14 mouse cellular contexts compared by ENCODE assay signal in the genomic region with DNA sequence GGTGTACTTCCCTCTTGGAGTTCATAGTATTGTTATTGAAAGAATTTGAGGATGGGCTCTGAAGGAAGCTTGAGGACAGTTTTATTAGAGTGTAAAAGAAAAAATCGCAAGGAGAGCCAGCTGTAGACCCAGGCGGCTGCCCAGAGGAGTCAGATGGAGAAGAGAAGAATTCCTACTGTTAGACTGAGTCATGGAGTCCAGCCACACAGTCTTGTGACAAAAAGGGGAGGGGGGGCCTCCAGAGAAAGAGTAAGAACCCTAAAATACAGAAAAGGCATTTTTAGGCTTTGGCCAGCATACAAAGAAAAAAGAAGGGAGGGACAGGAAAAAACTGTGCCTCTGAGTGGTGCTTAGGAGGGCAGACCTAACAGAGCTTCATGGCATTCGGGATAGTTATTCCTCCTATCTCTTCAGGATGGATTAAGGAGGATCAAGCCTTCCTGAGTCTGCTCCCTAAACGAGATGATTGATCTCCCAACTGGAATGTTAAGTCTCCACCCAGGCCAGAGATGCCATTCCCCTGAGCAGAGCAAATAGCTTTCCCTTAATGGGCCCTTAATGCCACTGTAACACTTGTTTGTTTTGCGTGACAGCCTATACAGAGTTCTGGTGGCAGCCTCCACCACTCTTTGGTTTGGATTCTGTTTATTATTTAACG. TPM values are rescaled to one million over a fixed set of nuclear protein-coding genes. Genes with fewer than 3 reads are reported as not detected.
A peak's percentile ranks its signal among the peaks of the same experiment; 100 is the strongest.
DNase-seq lines count a peak whose midpoint lies in the region; ATAC-seq and TF ChIP-seq lines count a peak whose summit lies in the region.
"Had no signal": no experiment of that assay in that cellular context is flagged by ENCODE, and none has a peak within 500 bp of the region (broad histone marks: within the 10 kb centered on the region; RNA-seq: fewer than 3 reads in every experiment).

No protein-coding gene starts in this region.

- TF ChIP-seq EP300 in liver, postnatal 0 days (IDR thresholded peaks at IDR 0.05; ENCODE audit: low read depth), result no peak

- H3K27ac ChIP-seq in liver, postnatal 0 days (ENCODE audit: low read depth), result no peak overlapping the region
- H3K27ac ChIP-seq in liver, embryonic 12.5 days, result no peak overlapping the region
- H3K27ac ChIP-seq in intestine, embryonic 14.5 days (ENCODE audit: low read depth), result no peak overlapping the region
- peak overlapping the region; percentile 70 for H3K27ac ChIP-seq in kidney, embryonic 16.5 days (ENCODE audit: low read length)
- H3K27ac ChIP-seq in stomach, embryonic 15.5 days, result peak overlapping the region; percentile 33; the same call in 1 of the 2 replicates
- H3K27ac ChIP-seq in neural tube, embryonic 15.5 days (replicated peaks), result no peak overlapping the region
- H3K27ac ChIP-seq: gastrocnemius, adult 2 months; limb, embryonic 12.5 days; midbrain, embryonic 12.5 days had no signal

- H3K9me3 ChIP-seq in liver, postnatal 0 days (ENCODE audit: low read length), result no peaks in the 10 kb centered on the region
- H3K9me3 ChIP-seq in liver, embryonic 12.5 days (replicated peaks), result no peaks in the 10 kb centered on the region
- no peaks in the 10 kb centered on the region for H3K9me3 ChIP-seq in intestine, embryonic 14.5 days (ENCODE audit: control insufficient read depth, low read length)
- no peaks in the 10 kb centered on the region for H3K9me3 ChIP-seq in kidney, embryonic 16.5 days (ENCODE audit: low read length)
- H3K9me3 ChIP-seq in stomach, embryonic 15.5 days, result no peaks in the 10 kb centered on the region
- H3K9me3 ChIP-seq in neural tube, embryonic 15.5 days (replicated peaks), result no peaks in the 10 kb centered on the region
- H3K9me3 ChIP-seq: limb, embryonic 12.5 days; midbrain, embryonic 12.5 days had no signal

- no peak for TF ChIP-seq CTCF in liver, postnatal 0 days (IDR thresholded peaks at IDR 0.05; ENCODE audit: low read depth)

- no peak overlapping the region for H3K4me2 ChIP-seq in liver, postnatal 0 days (ENCODE audit: low read depth, low read length)
- no peak overlapping the region for H3K4me2 ChIP-seq in liver, embryonic 12.5 days
- no peak overlapping the region for H3K4me2 ChIP-seq in intestine, embryonic 14.5 days (ENCODE audit: low read length)
- H3K4me2 ChIP-seq in kidney, embryonic 16.5 days (replicated peaks; ENCODE audit: low read depth, low read length), result 0 out of 2 replicates have a peak overlapping the region, but pooled peaks have one; percentile 12
- no peak overlapping the region for H3K4me2 ChIP-seq in stomach, embryonic 15.5 days
- no peak overlapping the region for H3K4me2 ChIP-seq in neural tube, embryonic 15.5 days
- H3K4me2 ChIP-seq: limb, embryonic 12.5 days; midbrain, embryonic 12.5 days had no signal

- 0 out of 2 replicates have a peak, but pooled peaks cover 2% of the 10 kb centered on the region for H3K4me1 ChIP-seq in liver, postnatal 0 days (ENCODE audit: insufficient read depth)
- peaks cover 3% of the 10 kb centered on the region; the same call in 1 of the 2 replicates for H3K4me1 ChIP-seq in liver, embryonic 12.5 days
- peaks cover 3% of the 10 kb centered on the region; the same call in 1 of the 2 replicates for H3K4me1 ChIP-seq in intestine, embryonic 14.5 days (replicated peaks; ENCODE audit: control insufficient read depth, insufficient read depth, low read length)
- H3K4me1 ChIP-seq in kidney, embryonic 16.5 days (ENCODE audit: insufficient read depth, low read length), result peaks cover 28% of the 10 kb centered on the region
- 0 out of 2 replicates have a peak, but pooled peaks cover 3% of the 10 kb centered on the region for H3K4me1 ChIP-seq in stomach, embryonic 15.5 days
- H3K4me1 ChIP-seq in neural tube, embryonic 15.5 days, result peaks cover 5% of the 10 kb centered on the region

- DNase-seq in liver, postnatal 0 days, result no peak
- DNase-seq in intestine, embryonic 14.5 days (ENCODE audit: low spot score), result no peak
- DNase-seq in adrenal gland, postnatal 10 days, result no peak
- DNase-seq: adrenal gland, adult 8-10 months; cerebellum, adult 18-20 months; gastrocnemius, adult 2 months; thymus, postnatal 4 days had no signal

- H3K27me3 ChIP-seq in liver, postnatal 0 days (ENCODE audit: insufficient read depth, low read length), result no peaks in the 10 kb centered on the region
- peaks cover 5% of the 10 kb centered on the region for H3K27me3 ChIP-seq in liver, embryonic 12.5 days (replicated peaks)
- no peaks in the 10 kb centered on the region for H3K27me3 ChIP-seq in intestine, embryonic 14.5 days (replicated peaks; ENCODE audit: control insufficient read depth, insufficient read depth, low read length)
- no peaks in the 10 kb centered on the region for H3K27me3 ChIP-seq in kidney, embryonic 16.5 days (ENCODE audit: insufficient read depth, low read length)
- H3K27me3 ChIP-seq in stomach, embryonic 15.5 days (replicated peaks), result no peaks in the 10 kb centered on the region
- no peaks in the 10 kb centered on the region for H3K27me3 ChIP-seq in neural tube, embryonic 15.5 days (replicated peaks)
- H3K27me3 ChIP-seq: limb, embryonic 12.5 days; midbrain, embryonic 12.5 days had no signal

- WGBS in liver, postnatal 0 days (ENCODE audit: insufficient replicate concordance), result 47% methylated on average over 6 of the region's 6 CpGs
- 42% methylated on average over 6 of the region's 6 CpGs for WGBS in liver, embryonic 12.5 days (ENCODE audit: insufficient replicate concordance)
- WGBS in intestine, embryonic 14.5 days, result 27% methylated on average over 6 of the region's 6 CpGs
- 23% methylated on average over 6 of the region's 6 CpGs for WGBS in kidney, embryonic 16.5 days
- 27% methylated on average over 6 of the region's 6 CpGs for WGBS in stomach, embryonic 15.5 days
- WGBS in neural tube, embryonic 15.5 days, result 36% methylated on average over 6 of the region's 6 CpGs

- H3K4me3 ChIP-seq in liver, postnatal 0 days (ENCODE audit: low read depth, low read length), result no peak overlapping the region
- H3K4me3 ChIP-seq in liver, embryonic 12.5 days, result no peak overlapping the region
- no peak overlapping the region for H3K4me3 ChIP-seq in intestine, embryonic 14.5 days (ENCODE audit: low read depth, low read length)
- no peak overlapping the region for H3K4me3 ChIP-seq in kidney, embryonic 16.5 days (ENCODE audit: low read length)
- no peak overlapping the region for H3K4me3 ChIP-seq in stomach, embryonic 15.5 days (replicated peaks)
- no peak overlapping the region for H3K4me3 ChIP-seq in neural tube, embryonic 15.5 days (replicated peaks)
- H3K4me3 ChIP-seq: gastrocnemius, adult 2 months; limb, embryonic 12.5 days; midbrain, embryonic 12.5 days had no signal

- no peak overlapping the region for H3K9ac ChIP-seq in liver, postnatal 0 days (replicated peaks)
- no peak overlapping the region for H3K9ac ChIP-seq in liver, embryonic 12.5 days
- H3K9ac ChIP-seq in intestine, embryonic 14.5 days (ENCODE audit: low read length), result no peak overlapping the region
- H3K9ac ChIP-seq in kidney, embryonic 16.5 days (replicated peaks; ENCODE audit: low read length), result no peak overlapping the region
- no peak overlapping the region for H3K9ac ChIP-seq in stomach, embryonic 15.5 days
- no peak overlapping the region for H3K9ac ChIP-seq in neural tube, embryonic 15.5 days (replicated peaks)
- H3K9ac ChIP-seq: limb, embryonic 12.5 days; midbrain, embryonic 12.5 days had no signal

- H3K36me3 ChIP-seq in liver, postnatal 0 days (replicated peaks; ENCODE audit: insufficient read depth, low read length), result no peaks in the 10 kb centered on the region
- H3K36me3 ChIP-seq in liver, embryonic 12.5 days, result no peaks in the 10 kb centered on the region
- no peaks in the 10 kb centered on the region for H3K36me3 ChIP-seq in intestine, embryonic 14.5 days (ENCODE audit: control insufficient read depth, insufficient read depth, low read length)
- no peaks in the 10 kb centered on the region for H3K36me3 ChIP-seq in kidney, embryonic 16.5 days (ENCODE audit: insufficient read depth, low read length)
- H3K36me3 ChIP-seq in stomach, embryonic 15.5 days, result no peaks in the 10 kb centered on the region
- no peaks in the 10 kb centered on the region for H3K36me3 ChIP-seq in neural tube, embryonic 15.5 days
- H3K36me3 ChIP-seq: G1E; limb, embryonic 12.5 days; midbrain, embryonic 12.5 days had no signal

- peak; percentile 40; the same call in 1 of the 2 replicates for ATAC-seq in liver, postnatal 0 days
- no peak for ATAC-seq in liver, embryonic 12.5 days
- ATAC-seq in intestine, embryonic 14.5 days (replicated peaks; ENCODE audit: low FRiP score, low TSS enrichment, low read depth), result 0 out of 2 replicates have a peak, but pooled peaks have one; percentile 36
- ATAC-seq in kidney, embryonic 16.5 days (ENCODE audit: low FRiP score, low TSS enrichment), result peak; percentile 81
- ATAC-seq in stomach, embryonic 15.5 days (ENCODE audit: insufficient read depth, low FRiP score, low read depth), result peak; percentile 56; the same call in 1 of the 2 replicates
- ATAC-seq in neural tube, embryonic 15.5 days (ENCODE audit: low FRiP score), result no peak

RNA-seq across cellular contexts. Expression of gene Patj, which starts 5.5 kb away (rescaled TPM):
- 2.5 and 2.8 TPM in 2 replicates for polyA plus RNA-seq in liver, postnatal 0 days (2015; fragmentation: Nextera tagmentation; extraction: Ambion mirVana)
- 2.4 and 2.8 TPM in 2 replicates for polyA plus RNA-seq in liver, embryonic 12.5 days (2016; fragmentation: Nextera tagmentation; extraction: Ambion mirVana)
- polyA plus RNA-seq in intestine, embryonic 14.5 days (2014; fragmentation: Nextera tagmentation; extraction: Ambion mirVana), result 19.7 and 23.0 TPM in 2 replicates
- 27.6 and 30.1 TPM in 2 replicates for polyA plus RNA-seq in kidney, embryonic 16.5 days (2015; fragmentation: Nextera tagmentation; extraction: Ambion mirVana)
- 17.1 and 20.0 TPM in 2 replicates for polyA plus RNA-seq in stomach, embryonic 15.5 days (2015; fragmentation: Nextera tagmentation; extraction: Ambion mirVana)
- total RNA-seq in adrenal gland, postnatal 10 days (2021), result 1 to 10 TPM; 6.6 to 7.7 TPM
- polyA plus RNA-seq in neural tube, embryonic 15.5 days (2015; fragmentation: Nextera tagmentation; extraction: Ambion mirVana), result 7.1 and 8.8 TPM in 2 replicates
- polyA plus RNA-seq: G1E had no signal

RNA-seq across cellular contexts. Expression of gene Tm2d1, which starts 17.9 kb away (rescaled TPM):
- polyA plus RNA-seq in liver, postnatal 0 days (2015; fragmentation: Nextera tagmentation; extraction: Ambion mirVana), result 50.6 and 51.8 TPM in 2 replicates
- 33.8 and 38.4 TPM in 2 replicates for polyA plus RNA-seq in liver, embryonic 12.5 days (2016; fragmentation: Nextera tagmentation; extraction: Ambion mirVana)
- polyA plus RNA-seq in intestine, embryonic 14.5 days (2014; fragmentation: Nextera tagmentation; extraction: Ambion mirVana), result 77.9 and 84.9 TPM in 2 replicates
- polyA plus RNA-seq in kidney, embryonic 16.5 days (2015; fragmentation: Nextera tagmentation; extraction: Ambion mirVana), result 102 and 105 TPM in 2 replicates
- polyA plus RNA-seq in stomach, embryonic 15.5 days (2015; fragmentation: Nextera tagmentation; extraction: Ambion mirVana), result 87.8 and 102 TPM in 2 replicates
- 10 to 100 TPM; 36.1 to 37.2 TPM for total RNA-seq in adrenal gland, postnatal 10 days (2021)
- polyA plus RNA-seq in neural tube, embryonic 15.5 days (2015; fragmentation: Nextera tagmentation; extraction: Ambion mirVana), result 127 and 151 TPM in 2 replicates

Comparison
In these comparisons a context has a peak if more than half of its experiments do, and no peak if none do; other contexts are left out.
1. ATAC-seq: peak in liver, postnatal 0 days (single experiment), intestine, embryonic 14.5 days (single experiment), kidney, embryonic 16.5 days (single experiment) and stomach, embryonic 15.5 days (single experiment); none in liver, embryonic 12.5 days (single experiment) and neural tube, embryonic 15.5 days (single experiment).
2. H3K27ac ChIP-seq: peak in kidney, embryonic 16.5 days (single experiment) and stomach, embryonic 15.5 days (single experiment); none in liver, postnatal 0 days (single experiment), liver, embryonic 12.5 days (single experiment), intestine, embryonic 14.5 days (single experiment) and neural tube, embryonic 15.5 days (single experiment).